21 mouse cellular contexts compared by ENCODE assay signal in genomic region chr13:112409331-112409730, GRCm38 (mm10). TPM values are rescaled to one million over a fixed set of nuclear protein-coding genes. Genes with fewer than 3 reads are reported as not detected.
DNase-seq lines count a peak whose midpoint lies in the region; ATAC-seq lines count a peak whose summit lies in the region.
"Had no signal": no experiment of that assay in that cellular context is flagged by ENCODE, and none has a peak within 500 bp of the region (broad histone marks: within the 10 kb centered on the region; RNA-seq: fewer than 3 reads in every experiment).

No protein-coding gene starts in this region.

- no peak overlapping the region for H3K4me2 ChIP-seq in midbrain, embryonic 11.5 days
- H3K4me2 ChIP-seq in midbrain, embryonic 16.5 days (ENCODE audit: low read length) = no peak overlapping the region
- H3K4me2 ChIP-seq in hindbrain, embryonic 11.5 days (replicated peaks; ENCODE audit: low read depth, low read length) = no peak overlapping the region
- H3K4me2 ChIP-seq: embryonic facial prominence, embryonic 12.5 days; forebrain, embryonic 13.5 days; forebrain, embryonic 15.5 days had no signal

- no peak for ATAC-seq in midbrain, embryonic 11.5 days (ENCODE audit: low FRiP score)
- ATAC-seq in midbrain, embryonic 16.5 days = no peak
- ATAC-seq in hindbrain, embryonic 11.5 days (ENCODE audit: low FRiP score) = no peak
- ATAC-seq: activated CD4-positive, CD25-positive, alpha-beta regulatory T cell, adult 4 months; forebrain, embryonic 13.5 days; forebrain, embryonic 15.5 days; forebrain, postnatal 0 days; Patski had no signal

- WGBS in midbrain, embryonic 11.5 days = 81% methylated on average over 2 of the region's 2 CpGs
- 81% methylated on average over 2 of the region's 2 CpGs for WGBS in midbrain, embryonic 16.5 days
- WGBS in hindbrain, embryonic 11.5 days = 74% methylated on average over 2 of the region's 2 CpGs
- 77% methylated on average over 2 of the region's 2 CpGs for WGBS in embryonic facial prominence, embryonic 10.5 days

- H3K36me3 ChIP-seq in midbrain, embryonic 11.5 days (ENCODE audit: control insufficient read depth, insufficient read depth, low read length) = no peaks in the 10 kb centered on the region
- no peaks in the 10 kb centered on the region for H3K36me3 ChIP-seq in midbrain, embryonic 16.5 days (ENCODE audit: control insufficient read depth, insufficient read depth, low read length)
- H3K36me3 ChIP-seq in hindbrain, embryonic 11.5 days (ENCODE audit: control insufficient read depth, insufficient read depth, low read length) = no peaks in the 10 kb centered on the region
- H3K36me3 ChIP-seq in embryonic facial prominence, embryonic 10.5 days (replicated peaks) = no peaks in the 10 kb centered on the region
- H3K36me3 ChIP-seq: embryonic facial prominence, embryonic 12.5 days; forebrain, embryonic 15.5 days; G1E had no signal

- DNase-seq in midbrain, embryonic 11.5 days (ENCODE audit: low spot score, missing footprints) = peak; percentile 79
- peak; percentile 60 for DNase-seq in R1 (ENCODE audit: low read depth, low spot score)
- DNase-seq in hindbrain, embryonic 11.5 days (ENCODE audit: low spot score) = no peak
- no peak for DNase-seq in embryonic facial prominence, embryonic 10.5 days (ENCODE audit: low spot score)
- DNase-seq: adrenal gland, adult 8-10 months; adrenal gland, postnatal 14 days; cerebellum, adult 11 months; cerebellum, adult 18-20 months; cerebellum, adult 8-10 months; cerebellum, adult 9-11 months; cerebellum, postnatal 14 days; cerebellum, postnatal 36 days; embryo, embryonic 11 days; forebrain, postnatal 0 days had no signal

- H3K27me3 ChIP-seq in midbrain, embryonic 11.5 days (ENCODE audit: control insufficient read depth, insufficient read depth, low read length) = no peaks in the 10 kb centered on the region
- no peaks in the 10 kb centered on the region for H3K27me3 ChIP-seq in midbrain, embryonic 16.5 days (ENCODE audit: control insufficient read depth, insufficient read depth, low read depth, low read length)
- H3K27me3 ChIP-seq in hindbrain, embryonic 11.5 days (ENCODE audit: control insufficient read depth, insufficient read depth, low read length) = no peaks in the 10 kb centered on the region
- H3K27me3 ChIP-seq in embryonic facial prominence, embryonic 10.5 days (replicated peaks; ENCODE audit: low read depth, poor library complexity, severe bottlenecking) = no peaks in the 10 kb centered on the region
- H3K27me3 ChIP-seq: embryonic facial prominence, embryonic 12.5 days; forebrain, embryonic 13.5 days; forebrain, embryonic 15.5 days; Patski had no signal

- H3K27ac ChIP-seq in midbrain, embryonic 11.5 days (ENCODE audit: low read depth, low read length) = no peak overlapping the region
- no peak overlapping the region for H3K27ac ChIP-seq in midbrain, embryonic 16.5 days (ENCODE audit: low read length)
- no peak overlapping the region for H3K27ac ChIP-seq in hindbrain, embryonic 11.5 days (ENCODE audit: low read depth, low read length)
- H3K27ac ChIP-seq in embryonic facial prominence, embryonic 10.5 days (replicated peaks) = no peak overlapping the region
- H3K27ac ChIP-seq: embryonic facial prominence, embryonic 12.5 days; forebrain, embryonic 13.5 days; forebrain, embryonic 15.5 days had no signal

- no peak overlapping the region for H3K9ac ChIP-seq in midbrain, embryonic 11.5 days (ENCODE audit: low read length)
- H3K9ac ChIP-seq in midbrain, embryonic 16.5 days (ENCODE audit: low read depth, low read length) = no peak overlapping the region
- no peak overlapping the region for H3K9ac ChIP-seq in hindbrain, embryonic 11.5 days (ENCODE audit: low read depth, low read length)
- H3K9ac ChIP-seq: embryonic facial prominence, embryonic 12.5 days; forebrain, embryonic 13.5 days; forebrain, embryonic 15.5 days; forebrain, postnatal 0 days had no signal

- H3K4me1 ChIP-seq in midbrain, embryonic 11.5 days (ENCODE audit: control insufficient read depth, insufficient read depth, low read length) = no peaks in the 10 kb centered on the region
- no peaks in the 10 kb centered on the region for H3K4me1 ChIP-seq in midbrain, embryonic 16.5 days (ENCODE audit: control insufficient read depth, insufficient read depth, low read length)
- no peaks in the 10 kb centered on the region for H3K4me1 ChIP-seq in hindbrain, embryonic 11.5 days (replicated peaks; ENCODE audit: control insufficient read depth, insufficient read depth, low read length)
- H3K4me1 ChIP-seq in embryonic facial prominence, embryonic 10.5 days = peaks cover 5% of the 10 kb centered on the region
- H3K4me1 ChIP-seq: embryonic facial prominence, embryonic 12.5 days; forebrain, embryonic 13.5 days; forebrain, embryonic 15.5 days had no signal

- no peaks in the 10 kb centered on the region for H3K9me3 ChIP-seq in midbrain, embryonic 11.5 days (ENCODE audit: control insufficient read depth, low read length)
- H3K9me3 ChIP-seq in midbrain, embryonic 16.5 days (replicated peaks; ENCODE audit: control insufficient read depth, low read length, poor library complexity, severe bottlenecking) = no peaks in the 10 kb centered on the region
- no peaks in the 10 kb centered on the region for H3K9me3 ChIP-seq in hindbrain, embryonic 11.5 days (ENCODE audit: control insufficient read depth, low read length)
- no peaks in the 10 kb centered on the region for H3K9me3 ChIP-seq in embryonic facial prominence, embryonic 10.5 days
- H3K9me3 ChIP-seq: embryonic facial prominence, embryonic 12.5 days; forebrain, embryonic 13.5 days; forebrain, embryonic 15.5 days; G1E had no signal

- no peak overlapping the region for H3K4me3 ChIP-seq in midbrain, embryonic 11.5 days (ENCODE audit: low read depth, low read length)
- no peak overlapping the region for H3K4me3 ChIP-seq in midbrain, embryonic 16.5 days (ENCODE audit: low read depth, low read length)
- H3K4me3 ChIP-seq in hindbrain, embryonic 11.5 days (ENCODE audit: low read depth, low read length) = no peak overlapping the region
- no peak overlapping the region for H3K4me3 ChIP-seq in embryonic facial prominence, embryonic 10.5 days
- H3K4me3 ChIP-seq: embryonic facial prominence, embryonic 12.5 days; forebrain, embryonic 13.5 days; forebrain, embryonic 15.5 days had no signal

RNA-seq across cellular contexts. Expression of gene Il6st, which starts 54.5 kb away (rescaled TPM):
- 28.4 and 32.3 TPM in 2 replicates for polyA plus RNA-seq in midbrain, embryonic 11.5 days (2014; fragmentation: Nextera tagmentation; extraction: Ambion mirVana)
- polyA plus RNA-seq in midbrain, embryonic 16.5 days (2015; fragmentation: Nextera tagmentation; extraction: Ambion mirVana) = 20.5 and 25.1 TPM in 2 replicates
- polyA plus RNA-seq in hindbrain, embryonic 11.5 days (2014; fragmentation: Nextera tagmentation; extraction: Ambion mirVana) = 27.0 and 28.4 TPM in 2 replicates
- polyA plus RNA-seq in embryonic facial prominence, embryonic 10.5 days (2016; fragmentation: Nextera tagmentation; extraction: Ambion mirVana) = 23.6 and 24.2 TPM in 2 replicates

Comparison
In these comparisons a context has a peak if more than half of its experiments do, and no peak if none do; other contexts are left out.
1. DNase-seq: peak in midbrain, embryonic 11.5 days (single experiment) and R1 (single experiment); none in hindbrain, embryonic 11.5 days (single experiment) and embryonic facial prominence, embryonic 10.5 days (single experiment).